Mouse (Mus musculus) stomach, postnatal 0 days (tissue): ENCODE data around the gene Vangl1.

Experiments
- CTCF ChIP-seq: IDR thresholded peaks from 2 replicates; pipeline ENCODE4 v1.5.1; 2016; ENCODE audit warnings: antibody characterized with exemption, low read depth, mild to moderate bottlenecking, moderate library complexity
- EP300 ChIP-seq: optimal IDR thresholded peaks from 2 replicates; pipeline ENCODE3; 2016; ENCODE audit warnings: antibody characterized with exemption

DNA sequence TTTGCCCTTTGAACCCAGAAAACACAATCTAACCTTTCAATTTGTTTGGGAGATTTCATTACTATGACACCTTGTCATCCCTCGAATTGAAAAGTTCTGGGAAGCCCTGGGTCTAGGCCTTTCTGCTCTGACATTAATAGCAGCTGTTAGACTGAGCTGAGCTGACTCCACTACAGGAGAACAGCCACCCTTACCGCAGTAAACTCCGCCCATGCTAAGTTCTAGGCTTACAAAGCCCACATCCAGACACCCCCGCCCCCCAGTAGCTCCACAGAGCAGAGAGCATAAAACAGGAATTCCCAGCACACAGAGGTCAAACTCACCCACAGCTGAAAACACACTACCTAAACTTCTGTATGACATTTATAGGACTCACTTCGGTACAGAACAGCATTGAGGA lies 19.8 kb downstream of the Vangl1 start:
- TF ChIP-seq CTCF (no peak), EP300 (no peak)
